Mouse (Mus musculus) midbrain, embryonic 11.5 days (tissue): Measurements from ENCODE around the gene Ubxn7. TPM values are rescaled to one million over a fixed set of nuclear protein-coding genes. Genes with fewer than 3 reads are reported as not detected.

Source experiments
- ATAC-seq: fragments of 200-750 bp; cut with Nextera tagmentation; 2 replicates; pipeline ENCODE4 v1.8.0; 2017; ENCODE audit warnings: moderate TSS enrichment, moderate library complexity; ENCODE audit not compliant: low FRiP score
- DNase-seq: peaks from one replicate; pipeline ENCODE4 v3.0.0; 2015; ENCODE audit warnings: low spot score; ENCODE audit errors: missing footprints
- H3K27ac ChIP-seq: fragments of 300-500 bp; sonication (generic); 2 replicates; pipeline ENCODE4 v1.5.1; 2014; ENCODE audit warnings: low read depth, low read length
- H3K27me3 ChIP-seq: fragments of 300-500 bp; sonication (generic); 2 replicates; pipeline ENCODE4 v1.6.1; 2014; ENCODE audit warnings: mild to moderate bottlenecking, low read length, moderate library complexity, mixed read lengths; ENCODE audit not compliant: control insufficient read depth, insufficient read depth
- H3K36me3 ChIP-seq: fragments of 300-500 bp; sonication (generic); 2 replicates; pipeline ENCODE4 v1.6.1; 2014; ENCODE audit warnings: mild to moderate bottlenecking, low read length, moderate library complexity, mixed read lengths; ENCODE audit not compliant: control insufficient read depth, insufficient read depth
- H3K4me1 ChIP-seq: fragments of 300-500 bp; sonication (generic); 2 replicates; pipeline ENCODE4 v1.6.1; 2014; ENCODE audit warnings: low read length; ENCODE audit not compliant: control insufficient read depth, insufficient read depth
- H3K4me2 ChIP-seq: fragments of 300-500 bp; sonication (generic); 2 replicates; pipeline ENCODE4 v1.6.1; 2014; ENCODE audit warnings: mild to moderate bottlenecking, moderate library complexity
- H3K4me3 ChIP-seq: fragments of 300-500 bp; sonication (generic); 2 replicates; pipeline ENCODE4 v1.5.1; 2014; ENCODE audit warnings: low read depth, low read length
- H3K9ac ChIP-seq: fragments of 300-500 bp; sonication (generic); 2 replicates; pipeline ENCODE4 v1.6.1; 2014; ENCODE audit warnings: low read length
- H3K9me3 ChIP-seq: fragments of 300-500 bp; sonication (generic); 2 replicates; pipeline ENCODE4 v1.6.1; 2016; ENCODE audit warnings: low read length; ENCODE audit not compliant: control insufficient read depth
- WGBS: fragments of 180-500 bp; shearing (Covaris S2); extraction: QIAGEN DNeasy Blood & Tissue Kit; methylation state at CpG from one replicate; pipeline ENCODE4 v1.1.7; 2014; 5-methylcytosine and 5-hydroxymethylcytosine counted together
- polyA plus RNA-seq: library from polyadenylated mRNA; unstranded; fragments of >200 nt; fragmentation: Nextera tagmentation; extraction: Ambion mirVana; gene quantifications from 2 replicates; pipeline ENCODE4 v1.2.1, GENCODE M21; 2014

Ubxn7 gene
- polyA plus RNA-seq, 1 experiment from 2014 or later, result 28.6 TPM

GRCm38 (mm10) chr16:32390882-32391281, 58.8 kb downstream of the Ubxn7 start:
- no peaks in the 10 kb centered on the region for H3K9me3 ChIP-seq
- H3K36me3 ChIP-seq, result no peaks in the 10 kb centered on the region
- 96% methylated on average over 3 of the region's 3 CpGs for WGBS

DNA sequence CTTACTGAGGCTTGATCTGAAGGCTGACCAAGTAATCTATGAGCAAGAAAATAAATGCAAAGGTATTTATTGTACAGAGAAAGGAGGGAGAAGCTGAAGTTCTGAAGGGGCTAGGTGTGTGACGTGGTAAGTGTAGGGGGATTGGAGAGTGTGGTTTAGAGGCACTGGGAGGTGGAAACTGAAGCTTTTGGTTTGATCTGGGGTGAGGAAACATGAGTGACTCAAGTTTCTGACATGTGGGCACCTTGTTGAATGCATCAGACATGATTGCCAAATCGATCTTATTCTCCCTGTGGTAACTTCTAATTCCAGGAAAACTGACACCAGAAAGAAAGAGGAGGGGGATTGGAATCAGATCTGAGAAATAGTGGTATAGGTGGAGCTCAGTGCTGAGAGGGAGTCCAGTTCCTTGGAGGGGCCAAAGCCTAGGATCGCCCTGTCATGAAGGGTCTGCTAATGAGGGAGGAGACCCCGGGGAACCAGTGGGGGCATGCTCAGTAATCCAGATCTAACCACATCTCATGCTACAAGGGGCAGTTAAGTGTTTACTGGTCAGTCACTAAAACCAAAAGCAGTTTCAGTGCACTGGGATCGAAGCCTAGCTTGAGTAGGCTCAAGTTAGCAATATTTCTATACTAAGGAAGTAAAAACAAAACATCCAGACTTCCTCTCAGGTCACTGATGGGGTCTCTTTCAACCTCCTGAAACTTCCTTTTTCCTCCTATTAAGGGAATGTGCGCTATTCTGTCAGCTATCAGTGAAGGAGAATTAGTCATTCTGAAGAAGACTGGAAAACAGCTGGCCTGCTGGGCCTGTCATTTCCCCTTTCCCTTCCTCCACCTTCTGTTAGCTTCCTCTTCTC, 63.9 kb downstream of the Ubxn7 start:
- 78% methylated on average over 6 of the region's 6 CpGs for WGBS
- no peaks in the 10 kb centered on the region for H3K36me3 ChIP-seq
- H3K4me1 ChIP-seq, result no peaks in the 10 kb centered on the region
- H3K4me2 ChIP-seq, result no peak overlapping the region
- ATAC-seq, result no peak
- no peak overlapping the region for H3K4me3 ChIP-seq
- DNase-seq, result peak; percentile 73
- no peak overlapping the region for H3K9ac ChIP-seq
- no peaks in the 10 kb centered on the region for H3K9me3 ChIP-seq
- no peak overlapping the region for H3K27ac ChIP-seq
- H3K27me3 ChIP-seq, result no peaks in the 10 kb centered on the region

More at GRCm38 (mm10) chr16:32390882-32391281, 58.8 kb downstream of the Ubxn7 start:
- no peaks in the 10 kb centered on the region for H3K4me1 ChIP-seq
- ATAC-seq (no peak), DNase-seq (no peak)
- no peaks in the 10 kb centered on the region for H3K27me3 ChIP-seq
- no peak overlapping the region for H3K4me3 ChIP-seq
- H3K4me2 ChIP-seq, result no peak overlapping the region
- H3K9ac ChIP-seq, result no peak overlapping the region
- H3K27ac ChIP-seq, result no peak overlapping the region

- Histone ChIP-seq H3K9me3 (no peaks in the 10 kb centered on the region), H3K36me3 (no peaks in the 10 kb centered on the region), H3K4me1 (no peaks in the 10 kb centered on the region), H3K27me3 (no peaks in the 10 kb centered on the region), H3K9ac (no peak overlapping the region), H3K27ac (no peak overlapping the region), H3K4me2 (no peak overlapping the region), H3K4me3 (no peak overlapping the region)
- ATAC-seq (no peak), DNase-seq (peak; percentile 82)
- WGBS, result 55% methylated on average over 3 of the region's 3 CpGs
These were observed 64.4 kb downstream of the Ubxn7 start for GRCm38 (mm10) chr16:32396541-32396835.

GRCm38 (mm10) chr16:32398206-32398605, 66.1 kb downstream of the Ubxn7 start:
- 82% methylated on average over 3 of the region's 3 CpGs for WGBS
- Histone ChIP-seq H3K9ac (no peak overlapping the region), H3K27me3 (no peaks in the 10 kb centered on the region), H3K27ac (no peak overlapping the region), H3K4me1 (no peaks in the 10 kb centered on the region), H3K4me2 (no peak overlapping the region), H3K4me3 (no peak overlapping the region), H3K36me3 (no peaks in the 10 kb centered on the region; the same call in 1 of the 2 replicates), H3K9me3 (no peaks in the 10 kb centered on the region)
- ATAC-seq (no peak), DNase-seq (no peak)

- Histone ChIP-seq H3K27me3 (no peaks in the 10 kb centered on the region), H3K36me3 (no peaks in the 10 kb centered on the region; the same call in 1 of the 2 replicates), H3K9me3 (no peaks in the 10 kb centered on the region), H3K4me2 (no peak within 1 kb of the TSS), H3K27ac (no peak within 1 kb of the TSS), H3K4me1 (no peaks in the 10 kb centered on the region), H3K4me3 (no peak within 1 kb of the TSS), H3K9ac (no peak within 1 kb of the TSS)
- whole genome bisulfite sequencing, result 91% methylated on average over 7 of the region's 7 CpGs
- no peak for ATAC-seq
- peak; percentile 47 for DNase-seq
These were observed 68.2 kb downstream of the Ubxn7 start, which contains the start of gene Tm4sf19 for GRCm38 (mm10) chr16:32400267-32400666. Tm4sf19 (plus strand) TSS chr16:32400506.

DNA sequence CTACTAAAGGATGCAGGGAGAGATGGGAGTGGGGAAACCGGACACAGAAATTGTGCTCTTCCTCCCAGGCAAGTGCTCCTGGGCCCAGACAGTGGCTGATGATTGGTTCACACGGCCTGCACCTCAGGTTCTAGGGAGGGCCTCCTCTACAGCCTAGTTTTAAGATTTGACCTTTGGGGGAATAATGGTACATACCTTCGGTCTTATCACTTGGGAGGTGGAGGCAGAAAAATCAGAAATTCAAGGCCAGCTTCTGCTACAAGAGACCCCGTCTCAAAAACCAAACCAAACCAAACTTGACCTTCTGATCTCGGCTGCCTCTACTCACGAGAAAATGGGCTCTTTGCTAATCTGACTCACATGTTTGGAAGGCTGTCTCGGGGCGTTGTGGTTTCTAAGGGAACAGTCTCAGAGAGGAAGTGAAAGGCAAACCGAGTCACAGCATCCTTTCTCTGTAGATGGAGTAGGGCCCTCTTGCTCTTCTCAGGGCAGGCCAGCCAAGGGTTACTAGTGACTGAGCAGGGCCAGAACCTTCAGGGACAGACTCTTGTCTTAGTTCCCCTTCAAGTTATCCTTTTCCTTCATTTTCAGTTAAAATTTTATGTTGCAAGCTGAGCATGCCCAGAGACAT, 69.4 kb downstream of the Ubxn7 start:
- WGBS, result 82% methylated on average over 9 of the region's 9 CpGs
- H3K27me3 ChIP-seq, result no peaks in the 10 kb centered on the region
- no peak overlapping the region for H3K4me3 ChIP-seq
- H3K4me2 ChIP-seq, result no peak overlapping the region
- no peak overlapping the region for H3K9ac ChIP-seq
- H3K27ac ChIP-seq, result no peak overlapping the region
- H3K9me3 ChIP-seq, result no peaks in the 10 kb centered on the region
- no peaks in the 10 kb centered on the region for H3K4me1 ChIP-seq
- H3K36me3 ChIP-seq, result no peaks in the 10 kb centered on the region; the same call in 1 of the 2 replicates
- ATAC-seq, result no peak
- DNase-seq, result peak; percentile 39

- WGBS, result 86% methylated on average over 3 of the region's 3 CpGs
- no peak overlapping the region for H3K4me2 ChIP-seq
- no peaks in the 10 kb centered on the region for H3K4me1 ChIP-seq
- H3K9ac ChIP-seq, result no peak overlapping the region
- H3K4me3 ChIP-seq, result no peak overlapping the region
- DNase-seq (peak; percentile 54), ATAC-seq (no peak)
- H3K9me3 ChIP-seq, result no peaks in the 10 kb centered on the region
- H3K36me3 ChIP-seq, result no peaks in the 10 kb centered on the region; the same call in 1 of the 2 replicates
- H3K27ac ChIP-seq, result no peak overlapping the region
- H3K27me3 ChIP-seq, result no peaks in the 10 kb centered on the region
These were observed 70.8 kb downstream of the Ubxn7 start for GRCm38 (mm10) chr16:32402818-32403217.

DNA sequence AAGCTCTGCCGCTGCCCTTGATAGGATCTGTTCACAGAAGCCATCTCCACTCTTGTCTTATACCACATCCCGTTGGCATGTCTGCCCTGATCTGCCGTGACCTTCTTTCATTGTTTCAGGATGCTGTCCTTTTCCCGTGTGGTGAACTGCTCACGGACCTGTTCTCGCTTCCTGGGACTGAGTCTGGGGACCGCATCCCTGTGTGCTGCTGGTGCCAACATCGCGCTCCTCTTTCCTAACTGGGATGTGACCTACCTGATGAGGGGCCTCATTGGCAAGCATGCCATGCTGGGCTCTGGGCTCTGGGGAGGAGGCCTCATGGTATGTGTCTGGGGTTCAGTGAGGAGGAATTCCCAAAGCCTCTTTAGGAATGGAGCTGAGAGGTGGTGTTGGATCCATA, 73.7 kb downstream of the Ubxn7 start:
- DNase-seq (peak; percentile 70), ATAC-seq (no peak)
- Histone ChIP-seq H3K27ac (no peak overlapping the region), H3K36me3 (no peaks in the 10 kb centered on the region; the same call in 1 of the 2 replicates), H3K4me3 (no peak overlapping the region), H3K9ac (no peak overlapping the region), H3K4me1 (no peaks in the 10 kb centered on the region), H3K4me2 (no peak overlapping the region), H3K27me3 (no peaks in the 10 kb centered on the region), H3K9me3 (no peaks in the 10 kb centered on the region)
- WGBS, result 88% methylated on average over 9 of the region's 9 CpGs

DNA sequence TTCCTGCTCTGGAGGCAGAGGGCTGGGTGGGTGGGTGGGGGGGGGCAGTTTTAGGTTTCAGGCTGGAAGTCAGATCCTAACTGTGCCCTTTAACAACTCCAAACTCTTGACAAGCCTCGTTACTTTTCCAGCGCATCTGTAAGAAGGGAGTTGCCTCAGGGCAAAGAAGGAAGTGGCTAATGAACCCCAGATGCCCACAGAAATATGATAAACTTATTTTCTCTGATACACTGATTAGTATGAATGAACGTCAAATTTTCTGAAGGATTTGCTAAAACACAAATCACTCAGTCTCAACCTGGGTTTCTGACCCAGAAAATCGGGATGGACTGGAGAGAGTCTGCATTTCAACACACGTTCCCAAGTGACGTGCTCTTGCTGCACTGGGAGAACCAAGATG, 74.6 kb downstream of the Ubxn7 start:
- Histone ChIP-seq H3K4me1 (no peaks in the 10 kb centered on the region), H3K27me3 (no peaks in the 10 kb centered on the region)
- 81% methylated on average over 6 of the region's 6 CpGs for whole genome bisulfite sequencing

More for the DNA sequence above, 74.6 kb downstream of the Ubxn7 start:
- Histone ChIP-seq H3K27ac (no peak overlapping the region), H3K4me2 (no peak overlapping the region), H3K36me3 (no peaks in the 10 kb centered on the region; the same call in 1 of the 2 replicates), H3K9me3 (no peaks in the 10 kb centered on the region), H3K9ac (no peak overlapping the region), H3K4me3 (no peak overlapping the region)
- DNase-seq (peak; percentile 26), ATAC-seq (no peak)
